Mouse (Mus musculus) midbrain, postnatal 0 days (tissue): Measurements from ENCODE around the gene Stx6. TPM values are rescaled to one million over a fixed set of nuclear protein-coding genes. Genes with fewer than 3 reads are reported as not detected.
A peak's percentile ranks its signal among the peaks of the same experiment; 100 is the strongest.

Experiments used
- ATAC-seq: fragments of 200-750 bp; cut with Nextera tagmentation; 2 replicates; pipeline ENCODE4 v1.8.0; 2017; ENCODE audit warnings: moderate number of reproducible peaks, mild to moderate bottlenecking, moderate TSS enrichment, moderate library complexity; ENCODE audit not compliant: low FRiP score
- DNase-seq: peaks from one replicate; pipeline ENCODE4 v3.0.0-alpha.2; 2015; ENCODE audit warnings: low spot score
- H3K27ac ChIP-seq: fragments of 300-500 bp; sonication (generic); 2 replicates; pipeline ENCODE4 v1.5.1; 2014; ENCODE audit warnings: low read depth, mild to moderate bottlenecking, low read length, mixed read lengths
- H3K27me3 ChIP-seq: fragments of 300-500 bp; sonication (generic); 2 replicates; pipeline ENCODE4 v1.6.1; 2014; ENCODE audit warnings: low read length, control low read depth, mixed read lengths; ENCODE audit not compliant: insufficient read depth
- H3K36me3 ChIP-seq: fragments of 300-500 bp; sonication (generic); 2 replicates; pipeline ENCODE4 v1.6.1; 2014; ENCODE audit warnings: low read length, control low read depth, mixed read lengths; ENCODE audit not compliant: insufficient read depth
- H3K4me1 ChIP-seq: fragments of 300-500 bp; sonication (generic); 2 replicates; pipeline ENCODE4 v1.6.1; 2014; ENCODE audit warnings: mild to moderate bottlenecking, control low read depth, antibody characterized with exemption, low read length, mixed read lengths; ENCODE audit not compliant: insufficient read depth
- H3K4me2 ChIP-seq: fragments of 300-500 bp; sonication (generic); 2 replicates; pipeline ENCODE4 v1.6.1; 2014; ENCODE audit warnings: low read depth, mild to moderate bottlenecking, low read length, mixed read lengths; ENCODE audit not compliant: poor library complexity, severe bottlenecking
- H3K4me3 ChIP-seq: fragments of 300-500 bp; sonication (generic); 2 replicates; pipeline ENCODE4 v1.5.1; 2014; ENCODE audit warnings: low read depth, mild to moderate bottlenecking, low read length, moderate library complexity
- H3K9ac ChIP-seq: fragments of 300-500 bp; sonication (generic); replicated peaks from 2 replicates; pipeline ENCODE4 v1.6.1; 2014; ENCODE audit warnings: mild to moderate bottlenecking, low read length, moderate library complexity, mixed read lengths; ENCODE audit not compliant: poor library complexity, severe bottlenecking
- H3K9me3 ChIP-seq: fragments of 300-500 bp; sonication (generic); 2 replicates; pipeline ENCODE4 v1.6.1; 2016; ENCODE audit warnings: low read length, control low read depth
- CTCF ChIP-seq: IDR thresholded peaks from 2 replicates; pipeline ENCODE4 v1.5.1; 2016; ENCODE audit warnings: antibody characterized with exemption, mild to moderate bottlenecking
- WGBS: fragments of 180-500 bp; shearing (Covaris S2); extraction: QIAGEN DNeasy Blood & Tissue Kit; methylation state at CpG from one replicate; pipeline ENCODE4 v1.1.7; 2014; 5-methylcytosine and 5-hydroxymethylcytosine counted together
- polyA plus RNA-seq: library from polyadenylated mRNA; unstranded; fragments of >200 nt; fragmentation: Nextera tagmentation; extraction: Ambion mirVana; gene quantifications from 2 replicates; pipeline ENCODE4 v1.2.1, GENCODE M21; 2015
- total RNA-seq: library from RNA; depleted of rRNA; stranded (reverse); fragments of >200 nt; gene quantifications from 2 replicates; pipeline ENCODE4 v1.2.3, GENCODE M21; 2014

Stx6 gene
- total and polyA plus RNA-seq, 2 experiments from 2014 or later = 81.8 to 86.8 TPM

GRCm38 (mm10) chr1:155201373-155201879 lies 42.9 kb downstream of the Stx6 start:
- Histone ChIP-seq H3K4me3 (no peak overlapping the region), H3K36me3 (peaks cover 12% of the 10 kb centered on the region), H3K27me3 (no peaks in the 10 kb centered on the region), H3K4me1 (peaks cover 5% of the 10 kb centered on the region; the same call in 1 of the 2 replicates), H3K27ac (peak overlapping the region; percentile 44), H3K9ac (no peak overlapping the region), H3K4me2 (no peak overlapping the region), H3K9me3 (no peaks in the 10 kb centered on the region)
- ATAC-seq = peak; percentile 75; the same call in 1 of the 2 replicates
- WGBS = 17% methylated on average over 4 of the region's 4 CpGs
- DNase-seq = peak; percentile 55
- peak; percentile 24 for TF ChIP-seq CTCF

DNA sequence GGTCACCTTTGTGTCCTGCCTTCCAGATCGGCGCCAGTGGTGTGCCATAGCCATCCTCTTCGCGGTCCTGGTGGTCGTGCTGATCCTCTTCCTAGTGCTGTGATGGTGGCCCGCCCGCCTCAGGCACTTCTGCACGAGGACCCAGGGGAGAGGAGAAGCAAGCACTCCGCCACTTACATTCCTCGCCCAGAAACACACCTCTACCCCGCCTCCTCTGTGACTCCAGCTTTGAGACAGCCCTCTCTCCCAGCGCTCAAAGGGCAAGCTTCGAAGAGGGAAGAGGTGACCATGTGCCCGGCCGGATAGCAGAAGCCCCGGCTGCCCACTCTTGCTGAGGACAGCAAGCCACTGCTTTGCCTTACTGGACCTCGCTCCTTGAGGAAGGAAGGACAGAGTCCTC lies 43.4 kb downstream of the Stx6 start:
- no peak overlapping the region for H3K4me3 ChIP-seq
- no peaks in the 10 kb centered on the region for H3K9me3 ChIP-seq
- H3K4me1 ChIP-seq = peaks cover 5% of the 10 kb centered on the region; the same call in 1 of the 2 replicates
- H3K27ac ChIP-seq = peak overlapping the region; percentile 19; the same call in 1 of the 2 replicates
- no peak overlapping the region for H3K9ac ChIP-seq
- TF ChIP-seq CTCF = no peak
- WGBS = 82% methylated on average over 17 of the region's 17 CpGs
- no peak for ATAC-seq
- no peaks in the 10 kb centered on the region for H3K27me3 ChIP-seq
- H3K36me3 ChIP-seq = peaks cover 12% of the 10 kb centered on the region
- no peak overlapping the region for H3K4me2 ChIP-seq
- DNase-seq = no peak

DNA sequence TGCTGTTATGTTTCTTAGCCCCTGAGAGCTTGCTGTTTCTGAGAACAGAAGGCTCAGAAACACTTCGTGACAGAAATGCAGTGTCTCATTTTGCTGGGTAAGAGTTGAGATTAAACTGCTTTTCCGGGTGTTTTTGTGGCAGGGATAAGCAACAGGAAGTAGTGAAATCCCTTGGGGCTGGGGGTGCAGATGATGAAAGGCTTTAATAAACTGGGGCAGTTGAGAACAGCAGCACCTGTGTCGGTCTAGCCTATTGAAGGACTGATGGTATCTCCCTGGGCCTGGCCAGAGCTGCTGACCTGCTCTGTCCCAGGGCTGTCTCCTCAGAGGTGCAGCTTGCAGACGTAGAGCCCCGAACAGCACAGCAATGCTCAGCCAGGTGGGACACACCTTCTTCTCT lies 44.0 kb downstream of the Stx6 start:
- ATAC-seq (no peak), DNase-seq (no peak)
- Histone ChIP-seq H3K27me3 (no peaks in the 10 kb centered on the region), H3K9me3 (no peaks in the 10 kb centered on the region), H3K27ac (0 out of 2 replicates have a peak overlapping the region, but pooled peaks have one; percentile 19), H3K9ac (no peak overlapping the region), H3K4me2 (no peak overlapping the region), H3K4me3 (no peak overlapping the region), H3K36me3 (peaks cover 18% of the 10 kb centered on the region), H3K4me1 (peaks cover 5% of the 10 kb centered on the region; the same call in 1 of the 2 replicates)
- TF ChIP-seq CTCF = no peak
- WGBS = 71% methylated on average over 5 of the region's 5 CpGs

- ATAC-seq (no peak), DNase-seq (no peak)
- no peak overlapping the region for H3K4me3 ChIP-seq
- H3K27ac ChIP-seq = no peak overlapping the region
- peaks cover 5% of the 10 kb centered on the region; the same call in 1 of the 2 replicates for H3K4me1 ChIP-seq
- H3K27me3 ChIP-seq = no peaks in the 10 kb centered on the region
- no peak overlapping the region for H3K9ac ChIP-seq
- H3K36me3 ChIP-seq = peaks cover 20% of the 10 kb centered on the region
- 79% methylated on average over 7 of the region's 7 CpGs for WGBS
- no peak overlapping the region for H3K4me2 ChIP-seq
- TF ChIP-seq CTCF = no peak
- no peaks in the 10 kb centered on the region for H3K9me3 ChIP-seq
Observed at GRCm38 (mm10) chr1:155203101-155203500, 44.6 kb downstream of the Stx6 start.

GRCm38 (mm10) chr1:155203954-155204353 lies 45.4 kb downstream of the Stx6 start:
- H3K27me3 ChIP-seq = no peaks in the 10 kb centered on the region
- H3K4me1 ChIP-seq = peaks cover 5% of the 10 kb centered on the region; the same call in 1 of the 2 replicates
- ATAC-seq = no peak
- no peak overlapping the region for H3K4me3 ChIP-seq
- no peak for DNase-seq
- no peak overlapping the region for H3K27ac ChIP-seq
- no peak overlapping the region for H3K9ac ChIP-seq
- no peaks in the 10 kb centered on the region for H3K9me3 ChIP-seq
- H3K4me2 ChIP-seq = no peak overlapping the region
- H3K36me3 ChIP-seq = peaks cover 14% of the 10 kb centered on the region
- no peak for TF ChIP-seq CTCF
- 79% methylated on average over 12 of the region's 12 CpGs for WGBS

DNA sequence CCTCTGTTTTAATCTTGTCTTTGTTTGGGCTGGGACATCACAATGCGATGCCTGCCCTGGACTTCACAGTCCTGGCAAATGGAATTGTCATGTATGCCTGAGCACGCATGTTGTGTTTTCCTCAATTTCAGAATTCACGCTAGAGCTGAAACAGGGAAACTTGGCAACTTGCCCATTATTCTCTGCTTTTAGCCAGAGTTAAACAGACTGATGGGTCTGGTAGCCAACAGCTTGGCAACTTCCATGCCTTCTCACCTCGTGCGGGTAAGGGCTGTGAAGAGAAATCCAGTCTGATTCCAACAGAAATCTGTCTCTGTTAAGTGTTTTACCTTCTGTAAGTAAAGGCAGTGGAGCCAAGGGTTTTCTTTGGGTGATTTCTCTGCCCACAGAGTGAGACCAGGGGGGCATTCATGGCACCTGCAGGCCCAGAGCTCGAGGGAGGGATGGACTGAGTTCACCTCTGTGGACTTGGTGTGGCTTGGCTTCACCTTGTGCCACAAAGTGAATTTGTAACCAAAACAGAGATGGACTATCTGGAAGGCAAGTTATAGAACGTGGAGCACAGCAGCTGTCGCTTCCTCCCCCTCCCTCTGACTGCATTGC lies 46.1 kb downstream of the Stx6 start:
- WGBS = 59% methylated on average over 8 of the region's 8 CpGs
- no peaks in the 10 kb centered on the region for H3K9me3 ChIP-seq
- no peak overlapping the region for H3K4me2 ChIP-seq
- no peak overlapping the region for H3K27ac ChIP-seq
- peaks cover 14% of the 10 kb centered on the region for H3K36me3 ChIP-seq
- H3K9ac ChIP-seq = no peak overlapping the region
- ATAC-seq (no peak), DNase-seq (peak; percentile 88)
- no peaks in the 10 kb centered on the region for H3K27me3 ChIP-seq
- no peak overlapping the region for H3K4me3 ChIP-seq
- peaks cover 5% of the 10 kb centered on the region; the same call in 1 of the 2 replicates for H3K4me1 ChIP-seq
- TF ChIP-seq CTCF = no peak
